Mouse (Mus musculus) heart, embryonic 10.5 days (tissue): ENCODE results near the gene Phf2. TPM values are rescaled to one million over a fixed set of nuclear protein-coding genes. Genes with fewer than 3 reads are reported as not detected.

Experiments used
- DNase-seq: peaks from one replicate; pipeline ENCODE4 v3.0.0-alpha.2; 2017; ENCODE audit warnings: low spot score
- H3K27ac ChIP-seq: fragments of 300-500 bp; sonication (generic); 2 replicates; pipeline ENCODE4 v1.5.1; 2016; ENCODE audit warnings: mild to moderate bottlenecking
- H3K27me3 ChIP-seq: fragments of 300-500 bp; sonication (generic); 2 replicates; pipeline ENCODE4 v1.6.1; 2016; ENCODE audit warnings: mild to moderate bottlenecking; ENCODE audit not compliant: poor library complexity, insufficient read depth, severe bottlenecking
- H3K36me3 ChIP-seq: fragments of 300-500 bp; sonication (generic); 2 replicates; pipeline ENCODE4 v1.6.1; 2016; ENCODE audit warnings: mild to moderate bottlenecking, moderate library complexity
- H3K4me1 ChIP-seq: fragments of 300-500 bp; sonication (generic); 2 replicates; pipeline ENCODE4 v1.6.1; 2016; ENCODE audit warnings: mild to moderate bottlenecking
- H3K4me3 ChIP-seq: fragments of 300-500 bp; sonication (generic); 2 replicates; pipeline ENCODE4 v1.5.1; 2016; ENCODE audit warnings: mild to moderate bottlenecking, moderate library complexity
- H3K9me3 ChIP-seq: fragments of 300-500 bp; sonication (generic); 2 replicates; pipeline ENCODE4 v1.6.1; 2016; ENCODE audit warnings: mild to moderate bottlenecking, moderate library complexity
- WGBS: fragments of 180-500 bp; shearing (Covaris S2); methylation state at CpG from one replicate; pipeline ENCODE4 v1.1.7; 2016; 5-methylcytosine and 5-hydroxymethylcytosine counted together
- polyA plus RNA-seq: library from polyadenylated mRNA; unstranded; fragments of >200 nt; fragmentation: Nextera tagmentation; extraction: Ambion mirVana; gene quantifications from 2 replicates; pipeline ENCODE4 v1.2.1, GENCODE M21; 2016

Phf2 gene
- polyA plus RNA-seq, 1 experiment from 2014 or later = 6.8 TPM

GRCm38 (mm10) chr13:48871887-48872606 lies 1.1 kb upstream of the Phf2 start:
- Histone ChIP-seq H3K27ac (peak overlapping the region; percentile 98), H3K4me1 (peaks cover 46% of the 10 kb centered on the region), H3K27me3 (no peaks in the 10 kb centered on the region), H3K9me3 (no peaks in the 10 kb centered on the region), H3K4me3 (peak overlapping the region; percentile 95), H3K36me3 (no peaks in the 10 kb centered on the region)
- 65% methylated on average over 7 of the region's 7 CpGs for WGBS
- DNase-seq = no peak

- Histone ChIP-seq H3K4me1 (peaks cover 57% of the 10 kb centered on the region), H3K36me3 (no peaks in the 10 kb centered on the region), H3K27me3 (no peaks in the 10 kb centered on the region), H3K27ac (peak overlapping the region; percentile 98), H3K4me3 (peak overlapping the region; percentile 95), H3K9me3 (no peaks in the 10 kb centered on the region)
- under 1% methylated on average over 102 of the region's 102 CpGs for whole genome bisulfite sequencing
- DNase-seq = no peak
Measured at GRCm38 (mm10) chr13:48869950-48870770, 759 bp downstream of the Phf2 start.

- Histone ChIP-seq H3K36me3 (no peaks in the 10 kb centered on the region), H3K4me3 (peak overlapping the region; percentile 95), H3K4me1 (peaks cover 63% of the 10 kb centered on the region), H3K27ac (peak overlapping the region; percentile 98), H3K27me3 (no peaks in the 10 kb centered on the region), H3K9me3 (no peaks in the 10 kb centered on the region)
- no peak for DNase-seq
- 13% methylated on average over 5 of the region's 5 CpGs for WGBS
Measured at GRCm38 (mm10) chr13:48869600-48869949, 1.3 kb downstream of the Phf2 start.

GRCm38 (mm10) chr13:48869088-48869487 lies 1.8 kb downstream of the Phf2 start:
- no peak for DNase-seq
- 22% methylated on average over 5 of the region's 5 CpGs for WGBS

GRCm38 (mm10) chr13:48864673-48865356 lies 6.1 kb downstream of the Phf2 start:
- H3K9me3 ChIP-seq = no peaks in the 10 kb centered on the region
- peaks cover 62% of the 10 kb centered on the region for H3K4me1 ChIP-seq
- no peak for DNase-seq
- no peaks in the 10 kb centered on the region for H3K27me3 ChIP-seq
- no peak overlapping the region for H3K27ac ChIP-seq
- H3K4me3 ChIP-seq = no peak overlapping the region
- H3K36me3 ChIP-seq = 0 out of 2 replicates have a peak, but pooled peaks cover 2% of the 10 kb centered on the region
- WGBS = 66% methylated on average over 12 of the region's 12 CpGs

More at GRCm38 (mm10) chr13:48869088-48869487, 1.8 kb downstream of the Phf2 start:
- Histone ChIP-seq H3K9me3 (no peaks in the 10 kb centered on the region), H3K27ac (peak overlapping the region; percentile 98), H3K36me3 (no peaks in the 10 kb centered on the region), H3K27me3 (no peaks in the 10 kb centered on the region), H3K4me3 (peak overlapping the region; percentile 95), H3K4me1 (peaks cover 66% of the 10 kb centered on the region)

- H3K36me3 ChIP-seq = 0 out of 2 replicates have a peak, but pooled peaks cover 2% of the 10 kb centered on the region
- 75% methylated on average over 9 of the region's 9 CpGs for WGBS
- H3K27ac ChIP-seq = no peak overlapping the region
- DNase-seq = no peak
- H3K4me3 ChIP-seq = no peak overlapping the region
- peaks cover 62% of the 10 kb centered on the region for H3K4me1 ChIP-seq
- H3K9me3 ChIP-seq = no peaks in the 10 kb centered on the region
- H3K27me3 ChIP-seq = no peaks in the 10 kb centered on the region
Measured at GRCm38 (mm10) chr13:48863556-48863955, 7.4 kb downstream of the Phf2 start.

- Histone ChIP-seq H3K36me3 (0 out of 2 replicates have a peak, but pooled peaks cover 2% of the 10 kb centered on the region), H3K4me1 (peaks cover 66% of the 10 kb centered on the region), H3K27me3 (no peaks in the 10 kb centered on the region), H3K4me3 (no peak overlapping the region), H3K27ac (no peak overlapping the region), H3K9me3 (no peaks in the 10 kb centered on the region)
- 100% methylated on average over 1 of the region's 1 CpGs for WGBS
- DNase-seq = no peak
Measured at GRCm38 (mm10) chr13:48861913-48862312, 9.0 kb downstream of the Phf2 start.

- H3K9me3 ChIP-seq = no peaks in the 10 kb centered on the region
- DNase-seq = no peak
- 0 out of 2 replicates have a peak, but pooled peaks cover 2% of the 10 kb centered on the region for H3K36me3 ChIP-seq
- WGBS = 59% methylated on average over 4 of the region's 4 CpGs
- peak overlapping the region; percentile 2; the same call in 1 of the 2 replicates for H3K27ac ChIP-seq
- H3K4me3 ChIP-seq = no peak overlapping the region
- no peaks in the 10 kb centered on the region for H3K27me3 ChIP-seq
- peaks cover 74% of the 10 kb centered on the region for H3K4me1 ChIP-seq
Measured at GRCm38 (mm10) chr13:48858779-48859178, 12.1 kb downstream of the Phf2 start.

GRCm38 (mm10) chr13:48858054-48858453 lies 12.9 kb downstream of the Phf2 start:
- WGBS = 51% methylated on average over 6 of the region's 6 CpGs
- no peak for DNase-seq
- 0 out of 2 replicates have a peak, but pooled peaks cover 2% of the 10 kb centered on the region for H3K36me3 ChIP-seq
- no peaks in the 10 kb centered on the region for H3K27me3 ChIP-seq
- no peak overlapping the region for H3K4me3 ChIP-seq
- 0 out of 2 replicates have a peak overlapping the region, but pooled peaks have one; percentile 2 for H3K27ac ChIP-seq
- H3K4me1 ChIP-seq = peaks cover 74% of the 10 kb centered on the region
- H3K9me3 ChIP-seq = no peaks in the 10 kb centered on the region

- Histone ChIP-seq H3K36me3 (0 out of 2 replicates have a peak, but pooled peaks cover 2% of the 10 kb centered on the region), H3K4me1 (peaks cover 79% of the 10 kb centered on the region), H3K4me3 (no peak overlapping the region), H3K27ac (peak overlapping the region; percentile 17; the same call in 1 of the 2 replicates), H3K27me3 (no peaks in the 10 kb centered on the region), H3K9me3 (no peaks in the 10 kb centered on the region)
- no peak for DNase-seq
- 59% methylated on average over 7 of the region's 7 CpGs for WGBS
Measured at GRCm38 (mm10) chr13:48857246-48857932, 13.5 kb downstream of the Phf2 start.

GRCm38 (mm10) chr13:48853947-48854346 lies 17.0 kb downstream of the Phf2 start:
- Histone ChIP-seq H3K36me3 (no peaks in the 10 kb centered on the region), H3K27me3 (no peaks in the 10 kb centered on the region), H3K9me3 (no peaks in the 10 kb centered on the region), H3K27ac (no peak overlapping the region), H3K4me1 (peaks cover 92% of the 10 kb centered on the region), H3K4me3 (no peak overlapping the region)
- DNase-seq = no peak
- 54% methylated on average over 3 of the region's 3 CpGs for WGBS

GRCm38 (mm10) chr13:48853475-48853874 lies 17.4 kb downstream of the Phf2 start:
- 14% methylated on average over 2 of the region's 2 CpGs for WGBS
- Histone ChIP-seq H3K4me3 (no peak overlapping the region), H3K27me3 (no peaks in the 10 kb centered on the region), H3K36me3 (peaks cover 4% of the 10 kb centered on the region), H3K9me3 (no peaks in the 10 kb centered on the region), H3K4me1 (peaks cover 92% of the 10 kb centered on the region), H3K27ac (no peak overlapping the region)
- no peak for DNase-seq
